Mouse (Mus musculus) frontal cortex, postnatal 36 days (tissue): ENCODE measurements at regions not wholly inside any gene's neighbourhood (a gene's known extent, or its start where the extent isn't known, plus 50 kb on each side); places are given as distances from the start of the nearest gene placed in this dataset.

Experiments used
- DNase-seq, 2 experiments: peaks; one replicate each; pipeline ENCODE4 v3.0.0; 2022; ENCODE audit warnings: low spot score in 2 of 2

- peak; percentile 38 to 45 for DNase-seq
Observed at GRCm38 (mm10) chr1:136781561-136782025, 156.9 kb downstream of the Zfp281 start.

GRCm38 (mm10) chr1:136782261-136782660, 157.6 kb downstream of the Zfp281 start:
- DNase-seq, result no peak

GRCm38 (mm10) chr1:136784178-136784577, 159.5 kb downstream of the Zfp281 start:
- no peak for DNase-seq

- DNase-seq, result no peak
Observed at GRCm38 (mm10) chr1:136788979-136789513, 164.3 kb downstream of the Zfp281 start.

- DNase-seq, result no peak
Observed at GRCm38 (mm10) chr1:136791641-136792040, 166.9 kb downstream of the Zfp281 start.
